Mouse (Mus musculus) cerebellum, adult 18-20 months (tissue): Measurements from ENCODE around the gene Srsf3.
"Not testable (repeated sequence)": the region's sequence is repeated elsewhere in the genome, so short reads cannot be mapped to it uniquely, and the experiment has no call there.

Experiments
- DNase-seq, 2 experiments: peaks; one replicate each; pipeline ENCODE4 v3.0.0; 2021

The Srsf3 gene

GRCm38 (mm10) chr17:29019391-29019790, 13.0 kb upstream of the Srsf3 start:
- DNase-seq = no peak

- DNase-seq = no peak
Observed at GRCm38 (mm10) chr17:29020444-29020843, 12.0 kb upstream of the Srsf3 start.

- no peak for DNase-seq
Observed at GRCm38 (mm10) chr17:29022230-29022819, 10.1 kb upstream of the Srsf3 start.

GRCm38 (mm10) chr17:29023346-29023745, 9.1 kb upstream of the Srsf3 start:
- no peak for DNase-seq

GRCm38 (mm10) chr17:29024047-29024892, 8.2 kb upstream of the Srsf3 start:
- DNase-seq = no peak

- DNase-seq = no peak
Observed at GRCm38 (mm10) chr17:29024896-29025565, 7.4 kb upstream of the Srsf3 start.

- no peak for DNase-seq
Observed at GRCm38 (mm10) chr17:29026652-29027356, 5.6 kb upstream of the Srsf3 start.

GRCm38 (mm10) chr17:29030321-29031034, 1.9 kb upstream of the Srsf3 start:
- no peak for DNase-seq

- DNase-seq = not testable (repeated sequence)
Observed at GRCm38 (mm10) chr17:29031085-29031711, 1.2 kb upstream of the Srsf3 start.

GRCm38 (mm10) chr17:29031771-29032273, 606 bp upstream of the Srsf3 start:
- peak in 1 of 2 experiments; percentile 31 for DNase-seq

GRCm38 (mm10) chr17:29033569-29034061, 1.2 kb downstream of the Srsf3 start:
- DNase-seq = peak in 1 of 2 experiments; percentile 16

- peak in 1 of 2 experiments; percentile 11 for DNase-seq
Observed at GRCm38 (mm10) chr17:29034264-29034663, 1.8 kb downstream of the Srsf3 start.

- DNase-seq = peak in 1 of 2 experiments; percentile 53
Observed at GRCm38 (mm10) chr17:29035506-29035905, 3.1 kb downstream of the Srsf3 start.

GRCm38 (mm10) chr17:29039351-29039750, 6.9 kb downstream of the Srsf3 start:
- DNase-seq = no peak

GRCm38 (mm10) chr17:29041632-29042031, 9.2 kb downstream of the Srsf3 start:
- DNase-seq = not testable (repeated sequence)

- DNase-seq = no peak
Observed at GRCm38 (mm10) chr17:29042569-29042968, 10.1 kb downstream of the Srsf3 start.

- DNase-seq = no peak
Observed at GRCm38 (mm10) chr17:29043583-29043982, 11.2 kb downstream of the Srsf3 start.

GRCm38 (mm10) chr17:29044146-29044924, 11.9 kb downstream of the Srsf3 start:
- DNase-seq = no peak

- no peak for DNase-seq
Observed at GRCm38 (mm10) chr17:29044925-29045319, 12.5 kb downstream of the Srsf3 start.

GRCm38 (mm10) chr17:29045741-29046530, 13.5 kb downstream of the Srsf3 start:
- peak; percentile 80 to 81 for DNase-seq
